Mouse (Mus musculus) kidney, adult 2 months (tissue): ENCODE data around the gene Tmem204. TPM values are rescaled to one million over a fixed set of nuclear protein-coding genes. Genes with fewer than 3 reads are reported as not detected.
"Not testable (repeated sequence)": the region's sequence is repeated elsewhere in the genome, so short reads cannot be mapped to it uniquely, and the experiment has no call there.

ENCODE experiments used
- DNase-seq: peaks from one replicate; pipeline ENCODE4 v3.0.0; 2021
- H3K27ac ChIP-seq: fragments of 200-500 bp; 2 replicates; pipeline ENCODE4 v1.5.1; 2012; ENCODE audit warnings: low read depth, low read length, control low read depth, inconsistent platforms; ENCODE audit not compliant: insufficient read depth
- H3K27me3 ChIP-seq: fragments of 200-500 bp; replicated peaks from 2 replicates; pipeline ENCODE4 v1.6.1; 2012; ENCODE audit warnings: mild to moderate bottlenecking, moderate library complexity, low read length, inconsistent platforms; ENCODE audit not compliant: control insufficient read depth, insufficient read depth
- H3K36me3 ChIP-seq: fragments of 200-500 bp; 2 replicates; pipeline ENCODE4 v1.6.1; 2012; ENCODE audit warnings: mild to moderate bottlenecking, moderate library complexity, low read length, inconsistent platforms; ENCODE audit not compliant: control insufficient read depth, insufficient read depth
- H3K4me1 ChIP-seq: fragments of 200-500 bp; 2 replicates; pipeline ENCODE4 v1.6.1; 2011; ENCODE audit warnings: low read length; ENCODE audit not compliant: control insufficient read depth, insufficient read depth
- H3K4me3 ChIP-seq: fragments of 200-500 bp; 2 replicates; pipeline ENCODE4 v1.5.1; 2011; ENCODE audit warnings: mild to moderate bottlenecking, low read depth, low read length, control low read depth; ENCODE audit not compliant: insufficient read depth
- CTCF ChIP-seq: fragments of 200-500 bp; conservative IDR thresholded peaks from 2 replicates; pipeline ENCODE4 v1.5.1; 2011; ENCODE audit warnings: low read depth, mild to moderate bottlenecking, control low read depth, low read length, moderate library complexity, mixed read lengths; ENCODE audit not compliant: insufficient read depth, insufficient read length
- POLR2A ChIP-seq: fragments of 200-500 bp; IDR thresholded peaks from one replicate; pipeline ENCODE4 v1.6.1; 2011; ENCODE audit warnings: low read depth, low read length, control low read depth
- WGBS: fragments of 180-500 bp; shearing (Covaris S2); methylation state at CpG from one replicate; pipeline ENCODE4 v1.1.7; 2018; 5-methylcytosine and 5-hydroxymethylcytosine counted together
- polyA plus RNA-seq: library from polyadenylated mRNA; depleted of rRNA; stranded (reverse); fragments of >200 nt; gene quantifications from 2 replicates; pipeline ENCODE4 v1.2.3, GENCODE M21; 2012; rRNA removed

Tmem204 gene
- polyA plus RNA-seq, result 93.4 and 100 TPM in 2 replicates

DNA sequence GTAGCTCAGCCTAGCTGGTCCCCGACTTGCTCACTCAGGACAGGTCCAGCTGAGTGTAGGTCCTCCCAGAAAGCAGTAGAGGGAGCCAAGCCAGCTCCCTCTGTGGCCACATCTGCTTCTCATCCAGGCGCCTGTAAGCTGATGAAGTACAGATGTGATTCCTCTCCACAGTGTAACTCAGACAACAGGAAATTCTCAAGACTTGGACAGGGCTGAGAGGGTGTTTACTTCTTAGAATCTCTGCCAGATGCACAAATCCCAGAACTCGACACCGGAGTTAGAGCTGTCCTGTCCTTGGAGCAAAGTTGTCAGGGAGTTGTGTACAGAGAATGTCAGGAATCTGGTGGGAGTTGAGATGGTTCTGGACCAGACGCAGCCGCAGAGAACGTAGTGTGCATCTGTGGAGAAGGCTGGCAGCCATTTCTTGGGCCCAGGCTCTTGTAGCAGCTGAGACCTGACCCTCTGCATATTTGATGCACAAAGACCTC is at the start of gene Tmem204:
Gene Tmem204, minus strand, starts transcription at position 148 of the 488 bp plus-strand sequence.
- Histone ChIP-seq H3K4me1 (0 out of 2 replicates have a peak, but pooled peaks cover 3% of the 10 kb centered on the region), H3K27ac (peak within 1 kb of the TSS; percentile 95), H3K27me3 (no peaks in the 10 kb centered on the region), H3K36me3 (no peaks in the 10 kb centered on the region), H3K4me3 (peak within 1 kb of the TSS; percentile 27; the same call in 1 of the 2 replicates)
- DNase-seq, result peak; percentile 89
- WGBS, result 31% methylated on average over 7 of the region's 7 CpGs
- TF ChIP-seq CTCF (peak; percentile 62), POLR2A (no peak)

DNA sequence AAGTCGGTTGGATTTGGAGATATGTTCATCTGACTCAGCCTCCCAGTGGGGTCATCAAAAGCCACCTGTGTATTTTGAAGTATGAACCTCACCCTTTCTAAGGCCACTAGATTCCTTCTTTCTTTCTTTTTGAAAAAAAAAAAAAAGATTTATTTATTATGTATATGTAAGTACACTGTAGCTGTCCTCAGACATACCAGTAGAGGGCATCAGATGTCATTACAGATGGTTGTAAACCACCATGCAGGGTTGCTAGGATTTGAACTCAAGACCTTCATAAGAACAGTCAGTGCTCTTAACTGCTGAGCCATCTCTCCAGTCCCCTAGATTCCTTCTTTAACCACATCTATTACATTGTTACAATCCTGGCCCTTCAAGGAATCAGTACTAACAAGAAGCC is 46.7 kb upstream of the Tmem204 start:
- 87% methylated on average over 1 of the region's 1 CpGs for WGBS
- Histone ChIP-seq H3K27ac (no peak overlapping the region), H3K36me3 (no peaks in the 10 kb centered on the region), H3K4me1 (peaks cover 15% of the 10 kb centered on the region), H3K27me3 (no peaks in the 10 kb centered on the region), H3K4me3 (no peak overlapping the region)
- DNase-seq, result no peak
- TF ChIP-seq CTCF (no peak), POLR2A (no peak)

GRCm38 (mm10) chr17:25127681-25128080 is 44.3 kb upstream of the Tmem204 start:
- DNase-seq, result no peak
- Histone ChIP-seq H3K27ac (no peak overlapping the region), H3K4me3 (no peak overlapping the region), H3K27me3 (no peaks in the 10 kb centered on the region), H3K36me3 (no peaks in the 10 kb centered on the region), H3K4me1 (no peaks in the 10 kb centered on the region)
- TF ChIP-seq CTCF (no peak), POLR2A (no peak)
- WGBS, result 68% methylated on average over 9 of the region's 9 CpGs

- no peak for DNase-seq
- 33% methylated on average over 8 of the region's 8 CpGs for WGBS
Measured at GRCm38 (mm10) chr17:25127079-25127478, 43.7 kb upstream of the Tmem204 start.

GRCm38 (mm10) chr17:25125442-25126060 is 42.2 kb upstream of the Tmem204 start:
- not testable (repeated sequence) for H3K4me3 ChIP-seq, H3K36me3 ChIP-seq, H3K4me1 ChIP-seq, H3K27ac ChIP-seq, H3K27me3 ChIP-seq, DNase-seq
- WGBS, result 76% methylated on average over 3 of the region's 3 CpGs

More at GRCm38 (mm10) chr17:25127079-25127478, 43.7 kb upstream of the Tmem204 start:
- no peak overlapping the region for H3K4me3 ChIP-seq
- no peak overlapping the region for H3K27ac ChIP-seq
- TF ChIP-seq CTCF (no peak), POLR2A (no peak)
- no peaks in the 10 kb centered on the region for H3K4me1 ChIP-seq
- H3K27me3 ChIP-seq, result no peaks in the 10 kb centered on the region
- H3K36me3 ChIP-seq, result no peaks in the 10 kb centered on the region

DNA sequence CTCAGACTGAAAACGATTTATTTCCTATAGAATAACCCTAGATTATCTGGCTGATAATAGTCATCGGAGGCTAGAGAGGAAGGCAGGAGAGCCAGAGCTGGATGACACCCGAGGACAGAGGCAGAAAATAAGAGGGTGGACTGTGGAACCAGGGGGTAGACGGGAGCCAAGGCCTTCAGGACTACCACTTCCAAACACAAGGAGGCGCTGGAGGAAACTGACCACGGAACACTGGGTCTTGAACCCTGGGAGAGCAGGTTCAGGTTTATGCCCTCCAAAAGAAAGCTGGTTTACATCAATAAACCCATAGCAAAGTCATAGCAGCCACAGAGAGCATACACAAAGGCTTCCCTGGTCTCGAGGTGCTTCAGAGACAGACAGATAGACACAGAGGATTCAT is 40.6 kb upstream of the Tmem204 start:
- TF ChIP-seq POLR2A (no peak), CTCF (peak; percentile 49)
- Histone ChIP-seq H3K27ac (no peak overlapping the region), H3K4me1 (no peaks in the 10 kb centered on the region), H3K27me3 (no peaks in the 10 kb centered on the region), H3K4me3 (no peak overlapping the region), H3K36me3 (no peaks in the 10 kb centered on the region)
- peak; percentile 25 for DNase-seq
- WGBS, result 34% methylated on average over 7 of the region's 7 CpGs

- H3K36me3 ChIP-seq, result no peaks in the 10 kb centered on the region
- no peaks in the 10 kb centered on the region for H3K27me3 ChIP-seq
- no peak within 1 kb of the TSS for H3K27ac ChIP-seq
- 22% methylated on average over 3 of the region's 3 CpGs for WGBS
- no peak within 1 kb of the TSS for H3K4me3 ChIP-seq
- TF ChIP-seq POLR2A (no peak), CTCF (no peak)
- no peak for DNase-seq
- H3K4me1 ChIP-seq, result no peaks in the 10 kb centered on the region; the same call in 1 of the 2 replicates
Measured at GRCm38 (mm10) chr17:25120406-25120805, 37.0 kb upstream of the Tmem204 start, which contains the start of gene Ptx4. Gene Ptx4 (plus strand): TSS chr17:25120760.
